Mouse (Mus musculus) embryonic fibroblast, embryonic 13.5 days (primary cell): ENCODE measurements around the gene Slc35e2.
"Not testable (repeated sequence)": the region's sequence is repeated elsewhere in the genome, so short reads cannot be mapped to it uniquely, and the experiment has no call there.

Experiments
- CTCF ChIP-seq: IDR thresholded peaks from 2 replicates; pipeline ENCODE4 v1.5.1; 2011; ENCODE audit warnings: mild to moderate bottlenecking, control low read depth, low read length, moderate library complexity, borderline replicate concordance; ENCODE audit not compliant: insufficient read depth
- POLR2A ChIP-seq: IDR thresholded peaks from 2 replicates; pipeline ENCODE4 v1.6.1; 2011; ENCODE audit warnings: low read depth, mild to moderate bottlenecking, control low read depth, low read length, moderate library complexity

DNA sequence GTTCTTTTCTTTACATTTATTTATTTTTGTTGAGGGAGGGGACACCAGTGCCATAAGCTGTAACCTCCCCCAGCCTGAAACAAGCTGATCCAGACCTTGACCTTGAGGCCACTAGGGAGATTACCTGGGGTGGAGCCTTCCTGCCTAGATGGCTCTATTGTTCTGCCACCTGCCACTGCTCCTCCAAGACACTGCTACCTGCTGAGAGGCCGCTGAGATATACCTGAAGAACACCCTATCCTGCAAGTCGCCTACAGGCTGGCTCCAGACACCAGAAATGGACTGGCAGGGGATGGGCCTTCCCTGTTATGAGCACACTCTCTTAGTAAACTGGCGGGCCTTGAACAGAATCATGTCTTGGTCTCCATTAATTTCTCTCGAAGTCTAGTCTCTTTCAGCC lies 69.0 kb downstream of the Slc35e2 start:
- not testable (repeated sequence) for TF ChIP-seq POLR2A, CTCF
